Mouse (Mus musculus): ENCODE results near the gene Fam216b.

DNA sequence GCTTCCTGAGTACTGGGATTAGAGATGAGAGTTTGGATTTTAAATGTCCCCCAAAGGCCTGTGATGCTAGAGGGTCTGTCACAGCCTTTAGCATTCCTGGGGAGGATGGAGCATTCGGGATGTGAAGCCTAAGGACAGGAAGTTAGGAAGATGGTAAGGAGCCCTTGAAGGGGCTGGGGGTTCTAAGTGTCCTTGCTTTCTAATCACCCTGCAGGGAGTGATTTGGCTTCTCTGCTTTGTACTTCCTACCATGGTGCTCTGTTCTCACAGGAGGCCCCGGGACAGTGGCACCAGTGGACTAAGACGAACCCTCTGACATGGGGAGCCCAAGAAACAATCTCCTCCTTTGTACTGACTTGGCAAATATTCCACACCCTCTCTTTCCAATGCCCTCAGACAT is 23.7 kb upstream of the Fam216b start:
- TF ChIP-seq GATA1 (IDR thresholded peaks at IDR 0.05; ENCODE audit: borderline replicate concordance, low read length), result no peak
- TF ChIP-seq FLI1 (IDR thresholded peaks at IDR 0.05; ENCODE audit: low read length), result no peak
